Mouse (Mus musculus) neural tube, embryonic 14.5 days (tissue): ENCODE measurements around the gene Cldnd2. TPM values are rescaled to one million over a fixed set of nuclear protein-coding genes. Genes with fewer than 3 reads are reported as not detected.

Experiments
- ATAC-seq: fragments of 200-750 bp; cut with Nextera tagmentation; 2 replicates; pipeline ENCODE4 v1.8.0; 2017; ENCODE audit warnings: low read depth, mild to moderate bottlenecking, moderate TSS enrichment, moderate library complexity
- H3K27ac ChIP-seq: fragments of 300-500 bp; sonication (generic); 2 replicates; pipeline ENCODE4 v1.5.1; 2014; ENCODE audit warnings: low read depth, mild to moderate bottlenecking, control low read depth, low read length, moderate library complexity, mixed read lengths
- H3K27me3 ChIP-seq: fragments of 300-500 bp; sonication (generic); 2 replicates; pipeline ENCODE4 v1.6.1; 2014; ENCODE audit warnings: low read length; ENCODE audit not compliant: control insufficient read depth, insufficient read depth
- H3K36me3 ChIP-seq: fragments of 300-500 bp; sonication (generic); 2 replicates; pipeline ENCODE4 v1.6.1; 2014; ENCODE audit warnings: low read length, mixed read lengths; ENCODE audit not compliant: control insufficient read depth, insufficient read depth
- H3K4me1 ChIP-seq: fragments of 300-500 bp; sonication (generic); 2 replicates; pipeline ENCODE4 v1.6.1; 2014; ENCODE audit warnings: low read length; ENCODE audit not compliant: control insufficient read depth, insufficient read depth
- H3K4me2 ChIP-seq: fragments of 300-500 bp; sonication (generic); 2 replicates; pipeline ENCODE4 v1.6.1; 2014; ENCODE audit warnings: mild to moderate bottlenecking, low read depth, low read length, control low read depth
- H3K4me3 ChIP-seq: fragments of 300-500 bp; sonication (generic); 2 replicates; pipeline ENCODE4 v1.5.1; 2014; ENCODE audit warnings: low read depth, low read length, control low read depth, mixed read lengths
- H3K9ac ChIP-seq: fragments of 300-500 bp; sonication (generic); replicated peaks from 2 replicates; pipeline ENCODE4 v1.6.1; 2014; ENCODE audit warnings: low read depth, mild to moderate bottlenecking, control low read depth, low read length, mixed read lengths
- H3K9me3 ChIP-seq: fragments of 300-500 bp; sonication (generic); 2 replicates; pipeline ENCODE4 v1.6.1; 2016; ENCODE audit warnings: low read length; ENCODE audit not compliant: control insufficient read depth
- WGBS: fragments of 180-500 bp; shearing (Covaris S2); extraction: QIAGEN DNeasy Blood & Tissue Kit; methylation state at CpG from one replicate; pipeline ENCODE4 v1.1.7; 2014; 5-methylcytosine and 5-hydroxymethylcytosine counted together
- polyA plus RNA-seq: library from polyadenylated mRNA; unstranded; fragments of >200 nt; fragmentation: Nextera tagmentation; extraction: Ambion mirVana; gene quantifications from 2 replicates; pipeline ENCODE4 v1.2.1, GENCODE M21; 2014

The Cldnd2 gene
- polyA plus RNA-seq, 1 experiment from 2014 or later: not detected

GRCm38 (mm10) chr7:43422995-43423617 lies 17.5 kb upstream of the Cldnd2 start:
- peak; percentile 98 for ATAC-seq
- H3K4me1 ChIP-seq: no peaks in the 10 kb centered on the region

DNA sequence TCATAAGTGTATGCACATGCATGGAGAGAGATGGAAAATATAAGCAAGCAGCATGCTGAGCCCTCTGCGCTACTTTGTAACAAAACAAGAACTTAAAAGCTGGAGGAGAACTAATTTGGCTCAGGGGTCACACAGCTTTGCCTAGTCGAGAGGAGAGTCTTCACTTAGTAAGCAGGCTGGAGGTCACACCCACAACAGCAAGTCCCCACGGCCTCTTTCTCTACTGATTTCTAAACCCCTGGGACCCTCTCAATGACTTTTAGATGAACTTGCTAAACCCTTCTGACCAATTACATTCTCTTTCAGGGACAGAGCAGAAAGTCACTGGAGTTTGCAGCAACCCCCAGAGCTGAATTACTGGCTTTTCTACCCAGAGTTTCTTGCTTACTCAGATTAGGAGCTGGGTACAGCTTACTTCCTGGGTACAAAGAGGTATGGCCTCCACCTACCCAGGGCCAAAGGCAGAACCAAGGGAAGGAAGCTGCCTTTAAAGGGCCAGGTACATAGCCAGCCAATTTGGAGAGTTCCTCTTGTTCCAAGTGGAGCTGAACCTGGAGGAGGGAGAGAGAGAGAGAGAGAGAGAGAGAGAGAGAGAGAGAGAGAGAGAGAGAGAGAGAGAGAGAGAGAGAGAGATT lies 16.5 kb upstream of the Cldnd2 start:
- H3K4me1 ChIP-seq: no peaks in the 10 kb centered on the region
- H3K27me3 ChIP-seq: no peaks in the 10 kb centered on the region
- H3K9ac ChIP-seq: no peak overlapping the region
- no peaks in the 10 kb centered on the region for H3K36me3 ChIP-seq
- H3K4me2 ChIP-seq: no peak overlapping the region
- WGBS: 66% methylated on average over 3 of the region's 3 CpGs
- ATAC-seq: no peak
- H3K9me3 ChIP-seq: no peaks in the 10 kb centered on the region
- H3K4me3 ChIP-seq: no peak overlapping the region
- no peak overlapping the region for H3K27ac ChIP-seq

More at GRCm38 (mm10) chr7:43422995-43423617, 17.5 kb upstream of the Cldnd2 start:
- Histone ChIP-seq H3K27me3 (no peaks in the 10 kb centered on the region), H3K9me3 (no peaks in the 10 kb centered on the region), H3K9ac (no peak overlapping the region), H3K27ac (no peak overlapping the region), H3K4me2 (peak overlapping the region; percentile 23; the same call in 1 of the 2 replicates), H3K4me3 (no peak overlapping the region), H3K36me3 (no peaks in the 10 kb centered on the region)
- 11% methylated on average over 11 of the region's 11 CpGs for WGBS

DNA sequence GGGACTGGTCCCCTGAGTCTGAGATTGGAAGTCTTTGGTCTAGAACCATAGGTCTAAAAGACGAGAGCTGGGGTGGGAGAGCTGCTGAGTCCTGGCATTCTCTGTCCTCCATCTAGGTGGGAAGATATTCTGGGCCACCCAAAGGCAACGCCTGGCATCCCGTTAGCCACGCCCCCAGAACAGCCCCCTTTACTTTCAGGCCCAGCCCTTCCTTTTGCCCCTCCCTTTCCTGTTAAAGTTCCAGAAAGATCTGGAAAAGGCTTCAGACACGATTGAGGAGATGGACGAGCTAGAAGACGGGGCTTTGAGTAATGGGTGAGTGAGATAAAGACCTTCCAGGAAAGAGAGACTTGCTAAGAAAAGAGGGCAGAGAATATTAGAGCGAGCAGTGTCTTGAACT lies 13.2 kb upstream of the Cldnd2 start, which contains the start of gene Lim2:
Gene Lim2 (plus strand): TSS at position 265 of the 400 bp plus-strand sequence.
- 85% methylated on average over 8 of the region's 8 CpGs for WGBS

DNA sequence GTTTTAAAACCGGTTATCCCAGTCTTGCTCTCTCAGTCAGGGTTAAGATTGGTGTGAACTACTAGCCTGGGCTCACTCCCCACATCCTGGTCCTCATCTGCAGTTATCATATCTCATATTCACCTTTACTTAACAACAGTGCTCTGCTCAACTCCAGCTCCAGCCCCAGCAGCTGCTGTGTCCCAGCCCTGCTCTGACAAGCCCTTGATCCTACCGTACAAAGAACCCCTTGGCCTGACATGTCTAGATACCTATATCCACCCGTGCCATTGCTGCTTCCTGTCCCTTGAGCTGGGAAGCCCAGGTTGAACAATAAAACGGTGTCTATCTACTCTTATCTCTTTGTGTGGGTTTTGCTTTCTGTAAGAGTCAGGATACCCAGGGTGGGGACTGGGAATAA lies 11.1 kb upstream of the Cldnd2 start:
- no peak overlapping the region for H3K9ac ChIP-seq
- H3K36me3 ChIP-seq: no peaks in the 10 kb centered on the region
- 68% methylated on average over 4 of the region's 4 CpGs for WGBS
- H3K4me3 ChIP-seq: no peak overlapping the region
- H3K4me2 ChIP-seq: no peak overlapping the region
- no peak for ATAC-seq
- H3K27ac ChIP-seq: no peak overlapping the region
- H3K9me3 ChIP-seq: no peaks in the 10 kb centered on the region
- H3K27me3 ChIP-seq: no peaks in the 10 kb centered on the region
- no peaks in the 10 kb centered on the region for H3K4me1 ChIP-seq

More for the DNA sequence above, 13.2 kb upstream of the Cldnd2 start, which contains the start of gene Lim2:
- no peaks in the 10 kb centered on the region for H3K9me3 ChIP-seq
- H3K9ac ChIP-seq: no peak within 1 kb of the TSS
- H3K4me1 ChIP-seq: no peaks in the 10 kb centered on the region
- ATAC-seq: no peak
- no peak within 1 kb of the TSS for H3K27ac ChIP-seq
- H3K36me3 ChIP-seq: no peaks in the 10 kb centered on the region
- H3K4me2 ChIP-seq: no peak within 1 kb of the TSS
- no peak within 1 kb of the TSS for H3K4me3 ChIP-seq
- H3K27me3 ChIP-seq: no peaks in the 10 kb centered on the region

DNA sequence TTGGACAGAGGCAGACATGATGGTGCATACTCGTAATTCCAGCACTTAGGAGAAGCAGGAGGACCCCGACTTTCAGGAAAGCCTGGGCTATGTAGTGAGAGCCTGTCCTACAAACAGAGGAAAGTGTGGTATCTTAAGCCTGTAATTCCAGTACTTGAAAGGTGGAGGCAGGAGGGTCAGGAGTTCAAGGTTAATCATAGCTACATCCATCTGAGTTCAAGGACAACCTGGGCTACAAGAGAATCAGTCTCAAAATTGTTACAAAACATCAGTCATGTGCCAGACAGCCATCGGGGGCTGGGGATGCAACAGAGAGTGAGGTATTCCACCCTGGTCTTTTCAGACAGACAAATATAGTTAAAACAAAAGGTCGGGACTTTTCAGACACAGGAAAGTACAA lies 7.7 kb upstream of the Cldnd2 start:
- WGBS: 78% methylated on average over 4 of the region's 4 CpGs
- no peaks in the 10 kb centered on the region for H3K9me3 ChIP-seq
- no peak for ATAC-seq

GRCm38 (mm10) chr7:43434676-43435075 lies 5.9 kb upstream of the Cldnd2 start:
- no peak overlapping the region for H3K27ac ChIP-seq
- no peak for ATAC-seq
- no peaks in the 10 kb centered on the region for H3K27me3 ChIP-seq
- WGBS: 83% methylated on average over 5 of the region's 5 CpGs
- H3K4me2 ChIP-seq: no peak overlapping the region
- no peak overlapping the region for H3K4me3 ChIP-seq
- H3K36me3 ChIP-seq: no peaks in the 10 kb centered on the region
- H3K9ac ChIP-seq: no peak overlapping the region
- no peaks in the 10 kb centered on the region for H3K9me3 ChIP-seq
- no peaks in the 10 kb centered on the region for H3K4me1 ChIP-seq

More for the DNA sequence above, 7.7 kb upstream of the Cldnd2 start:
- H3K4me2 ChIP-seq: no peak overlapping the region
- no peaks in the 10 kb centered on the region for H3K36me3 ChIP-seq
- H3K9ac ChIP-seq: no peak overlapping the region
- no peaks in the 10 kb centered on the region for H3K4me1 ChIP-seq
- H3K4me3 ChIP-seq: no peak overlapping the region
- no peak overlapping the region for H3K27ac ChIP-seq
- H3K27me3 ChIP-seq: no peaks in the 10 kb centered on the region

DNA sequence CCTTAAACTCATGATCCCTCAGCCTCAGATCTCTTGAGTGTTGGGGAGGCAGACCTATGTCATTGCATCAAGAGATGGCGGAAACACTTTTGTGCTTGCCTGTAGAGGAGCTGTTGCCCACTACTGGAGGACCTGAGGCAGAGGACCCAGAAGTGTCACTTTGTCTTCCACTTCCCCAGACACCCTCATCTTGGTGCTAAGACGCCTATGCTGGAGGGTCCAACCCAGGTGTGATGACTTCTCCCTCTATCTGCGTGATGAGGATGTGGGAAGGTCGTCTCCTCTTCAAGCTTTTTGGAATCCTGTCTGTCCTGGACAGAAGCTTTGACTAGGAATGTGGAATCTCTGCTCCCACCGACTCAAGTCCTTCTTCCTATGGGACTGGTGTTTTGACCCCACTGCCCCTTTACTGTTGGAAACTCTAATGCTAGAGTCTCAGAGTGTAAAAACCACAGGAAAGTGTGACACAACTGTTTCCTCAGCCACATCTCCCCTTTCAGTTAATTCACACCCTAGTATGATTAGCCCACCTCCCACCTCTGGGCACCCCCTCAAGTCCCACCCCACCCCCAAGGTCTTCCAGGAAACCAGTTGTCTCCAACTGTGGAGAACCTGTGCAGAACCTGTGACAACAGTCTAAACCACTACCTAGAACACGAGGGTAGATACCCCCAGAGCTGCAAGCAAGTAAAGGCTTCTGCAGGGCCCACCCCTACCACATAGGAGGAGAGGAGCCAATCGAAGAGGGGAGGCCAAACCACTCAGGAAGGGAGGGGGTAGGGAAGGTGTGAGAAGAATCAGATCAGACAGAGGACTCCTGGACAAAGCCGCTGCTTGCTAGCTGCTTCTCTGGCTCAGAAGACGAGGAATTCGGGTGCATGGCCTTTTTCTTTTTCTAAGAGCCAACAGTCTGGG lies 4.0 kb upstream of the Cldnd2 start, which contains the start of gene Nkg7:
Gene Nkg7 (plus strand): TSS at position 733 of the 915 bp plus-strand sequence.
- no peak within 1 kb of the TSS for H3K4me3 ChIP-seq
- no peaks in the 10 kb centered on the region for H3K27me3 ChIP-seq
- H3K4me2 ChIP-seq: no peak within 1 kb of the TSS
- no peaks in the 10 kb centered on the region for H3K9me3 ChIP-seq
- no peaks in the 10 kb centered on the region for H3K4me1 ChIP-seq
- H3K27ac ChIP-seq: no peak within 1 kb of the TSS
- ATAC-seq: no peak
- no peaks in the 10 kb centered on the region for H3K36me3 ChIP-seq
- H3K9ac ChIP-seq: no peak within 1 kb of the TSS
- 78% methylated on average over 10 of the region's 10 CpGs for WGBS

DNA sequence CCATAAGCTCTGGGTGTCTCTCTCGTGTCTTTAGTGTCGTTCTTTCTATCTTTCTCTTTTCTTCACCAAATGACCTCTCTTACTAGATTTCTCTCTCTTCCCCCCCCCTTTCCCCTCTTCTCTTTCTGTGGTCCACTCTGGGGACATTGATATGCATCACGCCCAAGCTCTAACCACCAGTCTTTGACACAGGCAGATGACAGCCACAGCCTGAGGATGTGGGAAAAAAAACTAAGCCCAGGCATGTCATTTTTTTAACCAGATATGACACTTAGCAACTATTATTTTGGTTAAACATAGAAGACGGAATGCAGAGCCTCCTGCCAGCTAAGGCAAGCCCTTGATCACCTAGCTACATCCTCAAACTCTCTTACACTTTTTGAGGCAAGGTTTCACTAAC lies 2.0 kb upstream of the Cldnd2 start:
- H3K4me2 ChIP-seq: no peak overlapping the region
- no peaks in the 10 kb centered on the region for H3K36me3 ChIP-seq
- WGBS: 88% methylated on average over 4 of the region's 4 CpGs
- no peaks in the 10 kb centered on the region for H3K27me3 ChIP-seq
- H3K9me3 ChIP-seq: no peaks in the 10 kb centered on the region
- H3K4me1 ChIP-seq: peaks cover 6% of the 10 kb centered on the region
- no peak for ATAC-seq
- no peak overlapping the region for H3K4me3 ChIP-seq
- H3K9ac ChIP-seq: no peak overlapping the region
- H3K27ac ChIP-seq: no peak overlapping the region
